Mouse (Mus musculus): ENCODE results near the gene Tpcn2.

DNA sequence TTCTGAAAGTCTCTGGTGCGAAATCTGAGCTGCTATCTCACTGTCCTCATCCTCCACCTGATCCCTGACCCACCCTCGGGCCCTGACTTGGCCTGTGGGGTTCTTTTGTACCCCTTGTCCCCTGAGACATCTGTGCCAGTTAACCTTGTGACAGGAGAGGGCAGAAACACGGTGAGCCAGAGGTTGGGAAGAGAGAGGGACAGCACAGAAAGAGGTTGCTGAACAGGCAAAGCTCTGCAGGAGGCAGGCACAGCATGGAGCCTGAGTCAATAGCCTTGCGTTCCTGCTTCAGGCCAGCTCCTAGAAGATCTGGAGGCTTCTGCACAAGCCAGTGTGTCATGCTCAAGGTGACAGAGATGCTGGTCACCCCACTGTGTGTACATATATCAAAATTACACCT lies 39.8 kb upstream of the Tpcn2 start:
- TF ChIP-seq CTCF (IDR thresholded peaks at IDR 0.05; ENCODE audit: extremely low read depth, insufficient read depth, low read length): no peak
- TF ChIP-seq POLR2A (IDR thresholded peaks at IDR 0.05; ENCODE audit: extremely low read depth, insufficient read depth, low read length): no peak
